Mouse (Mus musculus) heart, embryonic 16.5 days (tissue): ENCODE results near the gene Cep85l. TPM values are rescaled to one million over a fixed set of nuclear protein-coding genes. Genes with fewer than 3 reads are reported as not detected.

Experiments used
- ATAC-seq: fragments of 200-750 bp; cut with Nextera tagmentation; replicated peaks from 2 replicates; pipeline ENCODE4 v1.8.0; 2017; ENCODE audit warnings: moderate number of reproducible peaks; ENCODE audit not compliant: insufficient read depth, low FRiP score; ENCODE audit errors: extremely low read depth
- H3K27ac ChIP-seq: fragments of 300-500 bp; sonication (generic); 2 replicates; pipeline ENCODE4 v1.5.1; 2014; ENCODE audit warnings: mild to moderate bottlenecking, low read length, control low read depth, moderate library complexity
- H3K27me3 ChIP-seq: fragments of 300-500 bp; sonication (generic); 2 replicates; pipeline ENCODE4 v1.6.1; 2014; ENCODE audit warnings: low read length, mixed read lengths; ENCODE audit not compliant: control insufficient read depth, insufficient read depth
- H3K36me3 ChIP-seq: fragments of 300-500 bp; sonication (generic); 2 replicates; pipeline ENCODE4 v1.6.1; 2014; ENCODE audit not compliant: control insufficient read depth, insufficient read depth
- H3K4me1 ChIP-seq: fragments of 300-500 bp; sonication (generic); 2 replicates; pipeline ENCODE4 v1.6.1; 2014; ENCODE audit warnings: low read length, mixed read lengths; ENCODE audit not compliant: control insufficient read depth, insufficient read depth
- H3K4me2 ChIP-seq: fragments of 300-500 bp; sonication (generic); 2 replicates; pipeline ENCODE4 v1.6.1; 2014; ENCODE audit warnings: low read depth, mild to moderate bottlenecking, control low read depth, low read length
- H3K4me3 ChIP-seq: fragments of 300-500 bp; sonication (generic); 2 replicates; pipeline ENCODE4 v1.5.1; 2014; ENCODE audit warnings: mild to moderate bottlenecking, control low read depth, low read length
- H3K9ac ChIP-seq: fragments of 300-500 bp; sonication (generic); 2 replicates; pipeline ENCODE4 v1.6.1; 2014; ENCODE audit warnings: low read length, control low read depth
- H3K9me3 ChIP-seq: fragments of 300-500 bp; sonication (generic); replicated peaks from 2 replicates; pipeline ENCODE4 v1.6.1; 2016; ENCODE audit warnings: low read length; ENCODE audit not compliant: control insufficient read depth
- WGBS: fragments of 180-500 bp; shearing (Covaris S2); extraction: QIAGEN DNeasy Blood & Tissue Kit; methylation state at CpG from one replicate; pipeline ENCODE4 v1.1.7; 2014; 5-methylcytosine and 5-hydroxymethylcytosine counted together
- polyA plus RNA-seq: library from polyadenylated mRNA; unstranded; fragments of >200 nt; fragmentation: Nextera tagmentation; extraction: Ambion mirVana; gene quantifications from 2 replicates; pipeline ENCODE4 v1.2.1, GENCODE M21; 2015

The Cep85l gene
- polyA plus RNA-seq, 1 experiment from 2014 or later = 4.7 TPM

DNA sequence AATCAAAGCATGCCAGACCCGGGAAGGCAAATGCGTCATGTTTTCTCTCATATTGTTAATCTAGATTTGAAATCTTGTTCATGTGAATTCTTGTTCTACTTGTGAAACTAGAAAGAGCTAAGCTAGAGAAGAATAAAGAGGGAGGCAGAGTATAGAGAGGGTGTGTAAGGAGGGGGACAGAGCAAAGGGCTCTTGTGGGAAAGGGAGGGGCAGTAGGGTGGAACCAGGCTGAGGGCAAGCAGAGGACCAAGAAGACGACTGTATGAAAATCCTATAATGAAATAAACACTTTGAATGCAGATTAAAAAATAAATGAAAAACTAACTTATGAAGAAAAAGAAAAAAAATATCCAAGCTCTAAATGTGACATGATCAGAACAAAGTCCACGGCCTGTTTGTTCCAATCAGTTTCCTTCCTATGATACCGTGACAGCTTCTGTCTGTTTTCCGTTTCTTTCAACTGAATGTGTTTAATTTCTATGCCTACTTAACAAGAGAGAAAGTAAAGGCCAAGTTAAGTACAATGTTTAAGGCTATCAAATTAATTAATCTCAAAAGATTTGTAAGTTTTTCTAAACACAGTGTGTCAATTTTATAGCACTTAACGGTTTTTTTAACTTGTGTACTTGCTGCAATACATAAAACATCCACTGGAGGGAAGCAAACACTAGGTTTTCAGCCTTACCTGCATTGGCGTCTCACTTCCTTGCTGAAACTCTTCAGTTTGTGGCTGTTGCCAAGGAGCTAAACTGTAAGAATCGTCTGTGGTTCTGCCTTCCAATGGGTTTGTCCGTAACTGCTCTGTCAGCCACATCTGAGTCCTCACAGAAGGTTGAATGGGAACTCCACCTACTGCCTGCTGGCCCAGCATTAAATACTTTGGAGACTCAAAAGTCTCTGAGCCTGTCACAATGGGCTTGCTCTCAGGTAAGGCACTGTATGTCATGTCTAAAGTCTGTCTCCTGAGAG, 31.7 kb downstream of the Cep85l start:
- Histone ChIP-seq H3K4me3 (no peak overlapping the region), H3K27me3 (no peaks in the 10 kb centered on the region), H3K9ac (no peak overlapping the region), H3K4me2 (no peak overlapping the region), H3K4me1 (peaks cover 7% of the 10 kb centered on the region; the same call in 1 of the 2 replicates), H3K27ac (no peak overlapping the region), H3K36me3 (peaks cover 16% of the 10 kb centered on the region; the same call in 1 of the 2 replicates), H3K9me3 (no peaks in the 10 kb centered on the region)
- ATAC-seq = no peak
- WGBS = 46% methylated on average over 10 of the region's 10 CpGs

GRCm38 (mm10) chr10:53346916-53347315, 32.8 kb downstream of the Cep85l start:
- Histone ChIP-seq H3K4me3 (no peak overlapping the region), H3K4me2 (no peak overlapping the region), H3K36me3 (peaks cover 16% of the 10 kb centered on the region; the same call in 1 of the 2 replicates), H3K27me3 (no peaks in the 10 kb centered on the region), H3K9ac (no peak overlapping the region), H3K27ac (peak overlapping the region; percentile 34; the same call in 1 of the 2 replicates), H3K4me1 (peaks cover 7% of the 10 kb centered on the region; the same call in 1 of the 2 replicates), H3K9me3 (no peaks in the 10 kb centered on the region)
- WGBS = 70% methylated on average over 5 of the region's 5 CpGs
- ATAC-seq = 0 out of 2 replicates have a peak, but pooled peaks have one; percentile 4

DNA sequence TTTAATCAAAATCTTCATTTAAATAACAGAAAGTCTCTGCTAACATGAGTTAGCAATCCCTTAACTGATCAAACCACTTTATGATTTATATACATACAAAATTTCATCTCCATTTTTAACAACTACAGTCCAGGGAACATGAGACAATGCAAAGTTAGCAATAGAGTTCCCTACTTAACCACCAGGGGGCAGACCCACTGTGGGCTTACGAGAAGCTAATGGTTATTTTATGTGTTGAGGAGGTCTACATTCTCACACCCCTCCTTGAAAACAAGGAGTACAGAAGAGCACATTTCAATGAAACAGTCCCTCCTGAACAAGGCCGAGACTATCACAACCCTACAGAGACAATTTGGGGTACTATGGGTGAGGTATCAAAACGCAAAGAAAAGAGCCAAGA, 33.2 kb downstream of the Cep85l start:
- H3K27me3 ChIP-seq = no peaks in the 10 kb centered on the region
- H3K36me3 ChIP-seq = peaks cover 16% of the 10 kb centered on the region; the same call in 1 of the 2 replicates
- no peak overlapping the region for H3K9ac ChIP-seq
- no peak overlapping the region for H3K4me3 ChIP-seq
- peak overlapping the region; percentile 34; the same call in 1 of the 2 replicates for H3K27ac ChIP-seq
- no peak overlapping the region for H3K4me2 ChIP-seq
- peaks cover 7% of the 10 kb centered on the region; the same call in 1 of the 2 replicates for H3K4me1 ChIP-seq
- H3K9me3 ChIP-seq = no peaks in the 10 kb centered on the region
- WGBS = 41% methylated on average over 3 of the region's 3 CpGs
- ATAC-seq = peak; percentile 38; the same call in 1 of the 2 replicates

DNA sequence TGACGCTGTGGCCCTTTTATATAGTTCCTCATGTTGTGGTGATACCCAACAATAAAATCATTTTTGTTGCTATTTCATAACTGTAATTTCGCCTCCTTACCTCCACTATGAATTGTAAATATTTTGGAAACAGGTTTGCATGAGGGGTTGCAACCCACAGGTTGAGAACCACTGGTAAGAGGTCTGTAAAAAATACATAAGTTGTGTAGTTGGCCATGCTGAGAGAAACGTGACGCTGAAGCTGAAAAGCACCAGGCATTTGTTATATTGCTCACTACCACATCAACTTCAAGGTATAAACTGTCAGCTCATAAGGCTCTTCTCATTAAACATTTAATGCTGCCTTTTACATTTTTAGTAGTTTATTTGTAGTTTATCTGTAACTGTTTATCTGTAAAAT, 34.2 kb downstream of the Cep85l start:
- peaks cover 16% of the 10 kb centered on the region; the same call in 1 of the 2 replicates for H3K36me3 ChIP-seq
- WGBS = 64% methylated on average over 4 of the region's 4 CpGs

DNA sequence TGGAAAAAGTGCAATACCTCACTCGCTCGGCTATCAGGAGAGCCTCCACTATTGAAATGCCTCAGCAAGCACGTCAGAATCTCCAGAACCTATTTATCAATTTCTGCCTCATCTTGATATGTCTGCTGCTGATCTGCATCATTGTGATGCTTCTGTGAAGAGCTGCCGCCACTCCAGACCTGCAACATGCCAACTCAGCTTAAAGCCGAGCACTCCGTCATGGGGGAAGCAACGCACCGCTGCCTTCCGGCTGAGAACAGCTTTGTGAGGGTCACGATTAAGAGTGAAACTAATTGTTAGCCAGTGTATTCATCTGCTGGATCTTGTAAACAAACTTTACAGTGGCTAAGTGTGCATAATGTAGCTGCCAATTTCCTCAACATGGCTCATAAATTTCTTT, 35.9 kb downstream of the Cep85l start:
- Histone ChIP-seq H3K36me3 (peaks cover 14% of the 10 kb centered on the region; the same call in 1 of the 2 replicates), H3K4me2 (peak overlapping the region; percentile 57), H3K9me3 (no peaks in the 10 kb centered on the region), H3K27ac (peak overlapping the region; percentile 91), H3K4me1 (peaks cover 7% of the 10 kb centered on the region; the same call in 1 of the 2 replicates), H3K4me3 (peak overlapping the region; percentile 50), H3K9ac (peak overlapping the region; percentile 77), H3K27me3 (no peaks in the 10 kb centered on the region)
- 44% methylated on average over 10 of the region's 10 CpGs for WGBS
- ATAC-seq = no peak

More for the DNA sequence above, 34.2 kb downstream of the Cep85l start:
- Histone ChIP-seq H3K4me3 (no peak overlapping the region), H3K4me2 (no peak overlapping the region), H3K27me3 (no peaks in the 10 kb centered on the region), H3K4me1 (peaks cover 7% of the 10 kb centered on the region; the same call in 1 of the 2 replicates), H3K9me3 (no peaks in the 10 kb centered on the region), H3K27ac (peak overlapping the region; percentile 64; the same call in 1 of the 2 replicates), H3K9ac (peak overlapping the region; percentile 42)
- ATAC-seq = no peak

DNA sequence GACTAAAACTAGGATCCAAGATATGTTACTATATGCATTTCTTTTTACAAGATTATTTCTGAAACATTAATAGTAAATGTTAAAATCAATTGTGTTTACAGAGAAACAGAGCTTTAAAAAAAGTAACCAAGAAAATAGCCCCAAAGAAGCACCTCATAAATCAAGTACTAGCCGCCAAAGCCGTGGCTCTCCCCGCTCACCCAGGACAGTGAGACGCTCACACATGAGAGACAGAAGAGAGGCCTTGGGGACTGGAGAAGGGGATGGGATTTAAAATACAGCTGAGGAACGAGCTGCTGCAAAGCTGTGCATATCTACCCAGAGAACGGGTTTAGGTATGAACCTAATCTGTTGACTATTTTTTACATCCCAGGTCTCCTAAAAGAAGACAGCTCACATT, 36.4 kb downstream of the Cep85l start:
- H3K4me2 ChIP-seq = peak overlapping the region; percentile 57
- peak overlapping the region; percentile 50 for H3K4me3 ChIP-seq
- no peaks in the 10 kb centered on the region for H3K9me3 ChIP-seq
- peaks cover 3% of the 10 kb centered on the region; the same call in 1 of the 2 replicates for H3K4me1 ChIP-seq
- H3K27me3 ChIP-seq = no peaks in the 10 kb centered on the region
- WGBS = 32% methylated on average over 6 of the region's 6 CpGs
- peak overlapping the region; percentile 77 for H3K9ac ChIP-seq
- H3K36me3 ChIP-seq = peaks cover 9% of the 10 kb centered on the region; the same call in 1 of the 2 replicates
- 0 out of 2 replicates have a peak, but pooled peaks have one; percentile 13 for ATAC-seq
- peak overlapping the region; percentile 91 for H3K27ac ChIP-seq

DNA sequence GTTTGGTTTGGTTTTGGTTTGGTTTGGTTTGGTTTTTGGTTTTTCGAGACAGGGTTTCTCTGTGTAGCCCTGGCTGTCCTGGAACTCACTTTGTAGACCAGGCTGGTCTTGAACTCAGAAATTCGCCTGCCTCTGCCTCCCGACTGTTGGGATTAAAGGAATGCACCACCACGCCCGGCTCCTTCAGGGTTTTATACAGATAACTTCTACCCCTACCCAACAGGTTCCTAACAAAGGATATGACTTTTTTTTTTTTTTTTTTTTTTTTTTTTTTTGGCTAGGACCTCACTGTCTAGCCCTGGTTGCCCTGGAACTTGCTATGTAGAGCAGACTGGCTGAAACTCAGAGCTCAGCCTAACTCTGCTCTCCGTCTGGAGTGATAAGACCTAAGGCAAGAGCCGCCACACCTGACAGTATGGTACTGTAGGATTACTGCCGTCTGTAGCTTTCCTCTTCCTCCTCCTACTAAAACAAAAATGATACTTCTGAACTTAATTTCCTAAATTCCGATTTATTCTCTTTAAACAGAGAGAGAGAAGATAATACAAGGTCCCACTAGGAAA, 37.5 kb downstream of the Cep85l start:
- H3K9ac ChIP-seq = peak overlapping the region; percentile 76
- peak overlapping the region; percentile 47 for H3K4me3 ChIP-seq
- H3K4me2 ChIP-seq = peak overlapping the region; percentile 62
- H3K27me3 ChIP-seq = no peaks in the 10 kb centered on the region
- peaks cover 3% of the 10 kb centered on the region; the same call in 1 of the 2 replicates for H3K4me1 ChIP-seq
- peak overlapping the region; percentile 79 for H3K27ac ChIP-seq
- no peak; the same call in 1 of the 2 replicates for ATAC-seq
- no peaks in the 10 kb centered on the region for H3K9me3 ChIP-seq
- peaks cover 5% of the 10 kb centered on the region; the same call in 1 of the 2 replicates for H3K36me3 ChIP-seq
- 45% methylated on average over 9 of the region's 9 CpGs for WGBS

GRCm38 (mm10) chr10:53341288-53341965, 38.3 kb downstream of the Cep85l start:
- WGBS = 47% methylated on average over 7 of the region's 7 CpGs

More at GRCm38 (mm10) chr10:53341288-53341965, 38.3 kb downstream of the Cep85l start:
- Histone ChIP-seq H3K4me3 (peak overlapping the region; percentile 47), H3K9ac (peak overlapping the region; percentile 76), H3K27ac (peak overlapping the region; percentile 79), H3K9me3 (no peaks in the 10 kb centered on the region), H3K36me3 (peaks cover 5% of the 10 kb centered on the region; the same call in 1 of the 2 replicates), H3K27me3 (no peaks in the 10 kb centered on the region), H3K4me2 (peak overlapping the region; percentile 62), H3K4me1 (peaks cover 3% of the 10 kb centered on the region; the same call in 1 of the 2 replicates)
- ATAC-seq = no peak
